Mouse (Mus musculus) stomach, embryonic 15.5 days (tissue): Measurements from ENCODE around the gene Slc32a1. TPM values are rescaled to one million over a fixed set of nuclear protein-coding genes. Genes with fewer than 3 reads are reported as not detected.

Experiments used
- ATAC-seq: fragments of 200-750 bp; cut with Nextera tagmentation; 2 replicates; pipeline ENCODE4 v1.8.0; 2017; ENCODE audit warnings: low read depth, moderate number of reproducible peaks, moderate TSS enrichment; ENCODE audit not compliant: insufficient read depth, low FRiP score
- H3K27ac ChIP-seq: fragments of 300-500 bp; sonication (generic); 2 replicates; pipeline ENCODE4 v1.5.1; 2015; ENCODE audit warnings: mild to moderate bottlenecking, inconsistent platforms
- H3K27me3 ChIP-seq: fragments of 300-500 bp; sonication (generic); replicated peaks from 2 replicates; pipeline ENCODE4 v1.6.1; 2015; ENCODE audit warnings: inconsistent platforms
- H3K36me3 ChIP-seq: fragments of 300-500 bp; sonication (generic); 2 replicates; pipeline ENCODE4 v1.6.1; 2015; ENCODE audit warnings: inconsistent platforms
- H3K4me1 ChIP-seq: fragments of 300-500 bp; sonication (generic); 2 replicates; pipeline ENCODE4 v1.6.1; 2015; ENCODE audit warnings: inconsistent platforms
- H3K4me2 ChIP-seq: fragments of 300-500 bp; sonication (generic); 2 replicates; pipeline ENCODE4 v1.6.1; 2015; ENCODE audit warnings: mild to moderate bottlenecking, inconsistent platforms
- H3K4me3 ChIP-seq: fragments of 300-500 bp; sonication (generic); replicated peaks from 2 replicates; pipeline ENCODE4 v1.5.1; 2015; ENCODE audit warnings: inconsistent platforms
- H3K9ac ChIP-seq: fragments of 300-500 bp; sonication (generic); 2 replicates; pipeline ENCODE4 v1.6.1; 2015; ENCODE audit warnings: inconsistent platforms
- H3K9me3 ChIP-seq: fragments of 300-500 bp; sonication (generic); 2 replicates; pipeline ENCODE4 v1.6.1; 2016; ENCODE audit warnings: inconsistent platforms
- WGBS: fragments of 180-500 bp; shearing (Covaris S2); methylation state at CpG from one replicate; pipeline ENCODE4 v1.1.7; 2015; 5-methylcytosine and 5-hydroxymethylcytosine counted together
- polyA plus RNA-seq: library from polyadenylated mRNA; unstranded; fragments of >200 nt; fragmentation: Nextera tagmentation; extraction: Ambion mirVana; gene quantifications from 2 replicates; pipeline ENCODE4 v1.2.1, GENCODE M21; 2015

Gene Slc32a1
- polyA plus RNA-seq, 1 experiment from 2014 or later = not detected

GRCm38 (mm10) chr2:158631873-158632272, 21.3 kb downstream of the Slc32a1 start:
- Histone ChIP-seq H3K36me3 (peaks cover 69% of the 10 kb centered on the region), H3K9ac (no peak overlapping the region), H3K9me3 (no peaks in the 10 kb centered on the region), H3K4me3 (no peak overlapping the region), H3K27ac (no peak overlapping the region), H3K4me2 (no peak overlapping the region), H3K4me1 (no peaks in the 10 kb centered on the region), H3K27me3 (no peaks in the 10 kb centered on the region)
- no peak for ATAC-seq
- WGBS = 88% methylated on average over 5 of the region's 5 CpGs

GRCm38 (mm10) chr2:158641869-158642268, 31.3 kb downstream of the Slc32a1 start:
- H3K4me2 ChIP-seq = no peak overlapping the region
- H3K4me3 ChIP-seq = no peak overlapping the region
- H3K27ac ChIP-seq = no peak overlapping the region
- WGBS = 15% methylated on average over 2 of the region's 2 CpGs
- H3K36me3 ChIP-seq = peaks cover 30% of the 10 kb centered on the region
- no peaks in the 10 kb centered on the region for H3K4me1 ChIP-seq
- no peaks in the 10 kb centered on the region for H3K27me3 ChIP-seq
- H3K9me3 ChIP-seq = no peaks in the 10 kb centered on the region
- ATAC-seq = peak; percentile 53; the same call in 1 of the 2 replicates
- H3K9ac ChIP-seq = no peak overlapping the region

GRCm38 (mm10) chr2:158642587-158642986, 32.0 kb downstream of the Slc32a1 start:
- WGBS = 86% methylated on average over 2 of the region's 2 CpGs
- ATAC-seq = no peak
- Histone ChIP-seq H3K4me1 (no peaks in the 10 kb centered on the region), H3K9me3 (no peaks in the 10 kb centered on the region), H3K4me3 (no peak overlapping the region), H3K9ac (no peak overlapping the region), H3K27ac (no peak overlapping the region), H3K27me3 (no peaks in the 10 kb centered on the region), H3K36me3 (peaks cover 28% of the 10 kb centered on the region), H3K4me2 (no peak overlapping the region)

DNA sequence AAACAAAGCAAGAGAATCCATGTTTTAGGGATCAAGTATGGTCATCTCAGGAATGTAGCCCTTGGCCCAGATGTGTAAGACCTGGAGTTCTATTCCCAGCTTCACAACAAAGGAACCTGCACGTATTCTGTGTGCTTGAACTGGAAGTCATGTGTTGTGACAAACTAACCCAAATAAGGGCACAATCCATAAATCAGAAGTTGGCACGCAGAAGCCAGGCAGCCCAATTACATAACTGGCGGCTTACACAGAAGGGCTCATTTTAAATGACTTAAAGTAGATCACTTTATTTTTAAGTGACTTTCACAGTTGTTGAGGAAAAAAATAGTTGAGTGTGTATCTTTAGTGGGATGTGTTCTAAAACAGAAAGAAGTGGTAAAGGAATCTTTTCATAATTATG, 33.2 kb downstream of the Slc32a1 start:
- Histone ChIP-seq H3K27ac (no peak overlapping the region), H3K4me3 (no peak overlapping the region), H3K36me3 (peaks cover 16% of the 10 kb centered on the region), H3K4me2 (no peak overlapping the region), H3K9me3 (no peaks in the 10 kb centered on the region), H3K9ac (no peak overlapping the region), H3K27me3 (no peaks in the 10 kb centered on the region), H3K4me1 (no peaks in the 10 kb centered on the region)
- no peak for ATAC-seq
- WGBS = 64% methylated on average over 3 of the region's 3 CpGs

DNA sequence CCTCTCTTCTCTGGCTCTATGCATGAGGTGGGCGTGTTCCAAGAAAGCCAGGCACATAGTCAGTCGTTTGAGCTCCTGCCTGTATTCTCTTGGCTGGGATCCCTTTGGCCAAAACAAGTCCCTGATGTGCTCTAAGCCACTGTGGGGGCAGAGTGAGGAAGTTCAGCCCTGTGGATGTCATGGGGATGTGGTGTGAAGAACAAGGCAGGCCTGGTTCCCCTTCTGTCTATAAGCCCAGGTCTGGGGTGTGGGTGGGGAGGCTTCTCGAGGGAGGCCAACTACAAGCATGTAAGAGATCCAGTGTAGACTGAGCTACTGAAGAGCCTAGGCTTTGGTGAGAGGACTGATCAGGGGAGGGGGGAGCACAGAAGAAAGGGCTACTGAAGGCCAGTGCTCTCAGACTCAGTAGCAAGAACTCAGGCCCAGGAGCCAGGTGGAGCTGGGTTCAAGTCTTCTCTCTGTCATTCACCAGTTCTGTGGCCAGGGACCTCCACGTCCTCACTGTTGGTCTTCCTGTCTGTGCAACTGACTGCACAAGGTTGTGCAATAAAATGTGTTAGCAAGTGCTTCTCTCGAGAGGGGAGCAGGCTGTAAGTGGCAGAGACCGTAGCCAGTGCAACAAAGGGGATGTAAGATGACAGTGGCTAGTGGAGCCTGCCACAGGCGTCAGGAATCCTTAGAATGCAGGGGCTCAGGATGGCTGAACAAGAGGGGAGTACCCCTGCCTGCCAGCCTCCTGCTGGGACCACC, 40.8 kb downstream of the Slc32a1 start:
- no peaks in the 10 kb centered on the region for H3K9me3 ChIP-seq
- no peak for ATAC-seq
- H3K4me3 ChIP-seq = no peak overlapping the region

GRCm38 (mm10) chr2:158652985-158653384, 42.4 kb downstream of the Slc32a1 start:
- Histone ChIP-seq H3K4me2 (no peak overlapping the region), H3K36me3 (no peaks in the 10 kb centered on the region), H3K27ac (no peak overlapping the region), H3K4me1 (0 out of 2 replicates have a peak, but pooled peaks cover under 1% of the 10 kb centered on the region), H3K27me3 (no peaks in the 10 kb centered on the region), H3K4me3 (no peak overlapping the region), H3K9ac (no peak overlapping the region), H3K9me3 (no peaks in the 10 kb centered on the region)
- 8% methylated on average over 4 of the region's 4 CpGs for WGBS
- no peak for ATAC-seq

More for the DNA sequence above, 40.8 kb downstream of the Slc32a1 start:
- no peak overlapping the region for H3K9ac ChIP-seq
- no peaks in the 10 kb centered on the region for H3K4me1 ChIP-seq
- WGBS = 66% methylated on average over 7 of the region's 7 CpGs
- H3K27me3 ChIP-seq = no peaks in the 10 kb centered on the region
- no peaks in the 10 kb centered on the region for H3K36me3 ChIP-seq
- no peak overlapping the region for H3K27ac ChIP-seq
- no peak overlapping the region for H3K4me2 ChIP-seq

GRCm38 (mm10) chr2:158654717-158655116, 44.1 kb downstream of the Slc32a1 start:
- WGBS = 74% methylated on average over 9 of the region's 9 CpGs
- H3K9ac ChIP-seq = no peak overlapping the region
- H3K4me1 ChIP-seq = 0 out of 2 replicates have a peak, but pooled peaks cover 7% of the 10 kb centered on the region
- no peak overlapping the region for H3K4me3 ChIP-seq
- H3K9me3 ChIP-seq = no peaks in the 10 kb centered on the region
- no peak for ATAC-seq
- no peaks in the 10 kb centered on the region for H3K27me3 ChIP-seq
- H3K4me2 ChIP-seq = no peak overlapping the region
- no peak overlapping the region for H3K27ac ChIP-seq
- no peaks in the 10 kb centered on the region for H3K36me3 ChIP-seq

GRCm38 (mm10) chr2:158655806-158656205, 45.2 kb downstream of the Slc32a1 start:
- H3K4me3 ChIP-seq = no peak overlapping the region
- no peaks in the 10 kb centered on the region for H3K27me3 ChIP-seq
- 77% methylated on average over 4 of the region's 4 CpGs for WGBS
- 0 out of 2 replicates have a peak, but pooled peaks cover 7% of the 10 kb centered on the region for H3K4me1 ChIP-seq
- H3K27ac ChIP-seq = no peak overlapping the region
- H3K9me3 ChIP-seq = no peaks in the 10 kb centered on the region
- ATAC-seq = no peak
- no peak overlapping the region for H3K9ac ChIP-seq
- no peaks in the 10 kb centered on the region for H3K36me3 ChIP-seq
- no peak overlapping the region for H3K4me2 ChIP-seq

GRCm38 (mm10) chr2:158658822-158659221, 48.3 kb downstream of the Slc32a1 start:
- 29% methylated on average over 6 of the region's 6 CpGs for WGBS
- H3K4me2 ChIP-seq = no peak overlapping the region
- peak overlapping the region; percentile 59; the same call in 1 of the 2 replicates for H3K27ac ChIP-seq

DNA sequence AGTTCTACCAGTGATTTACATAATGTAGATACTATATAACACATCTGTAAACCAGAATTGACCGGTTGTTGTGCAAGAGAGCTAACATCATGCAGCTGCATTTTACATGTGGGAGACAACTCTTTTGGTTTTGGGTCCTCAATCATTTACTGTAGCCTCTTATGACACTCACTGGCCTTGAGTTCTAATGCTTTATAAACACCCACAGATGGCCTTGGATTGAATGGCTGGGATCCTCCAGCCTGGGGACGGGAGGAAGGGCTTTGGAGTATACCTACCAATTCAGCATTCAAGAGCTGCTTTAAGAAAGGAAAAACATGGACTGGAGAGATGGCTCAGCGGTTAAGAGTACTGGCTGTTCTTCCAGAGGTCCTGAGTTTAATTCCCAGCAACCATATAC, 48.8 kb downstream of the Slc32a1 start:
- H3K36me3 ChIP-seq = no peaks in the 10 kb centered on the region
- WGBS = 57% methylated on average over 3 of the region's 3 CpGs
- H3K9ac ChIP-seq = no peak overlapping the region
- no peaks in the 10 kb centered on the region for H3K9me3 ChIP-seq
- H3K4me1 ChIP-seq = 0 out of 2 replicates have a peak, but pooled peaks cover 7% of the 10 kb centered on the region
- no peak for ATAC-seq
- no peak overlapping the region for H3K4me2 ChIP-seq
- no peak overlapping the region for H3K27ac ChIP-seq
- H3K4me3 ChIP-seq = no peak overlapping the region
- no peaks in the 10 kb centered on the region for H3K27me3 ChIP-seq

More at GRCm38 (mm10) chr2:158658822-158659221, 48.3 kb downstream of the Slc32a1 start:
- H3K9ac ChIP-seq = no peak overlapping the region
- no peaks in the 10 kb centered on the region for H3K9me3 ChIP-seq
- 0 out of 2 replicates have a peak, but pooled peaks cover 7% of the 10 kb centered on the region for H3K4me1 ChIP-seq
- no peaks in the 10 kb centered on the region for H3K27me3 ChIP-seq
- H3K4me3 ChIP-seq = no peak overlapping the region
- no peaks in the 10 kb centered on the region for H3K36me3 ChIP-seq
- ATAC-seq = peak; percentile 68; the same call in 1 of the 2 replicates

- peaks cover 40% of the 10 kb centered on the region for H3K27me3 ChIP-seq
- no peak within 1 kb of the TSS for H3K27ac ChIP-seq
- H3K4me1 ChIP-seq = peaks cover 21% of the 10 kb centered on the region
- H3K9me3 ChIP-seq = no peaks in the 10 kb centered on the region
- 60% methylated on average over 4 of the region's 4 CpGs for WGBS
- ATAC-seq = no peak
- H3K36me3 ChIP-seq = no peaks in the 10 kb centered on the region
- no peak within 1 kb of the TSS for H3K4me2 ChIP-seq
- no peak within 1 kb of the TSS for H3K4me3 ChIP-seq
- H3K9ac ChIP-seq = no peak within 1 kb of the TSS
These were observed 54.5 kb downstream of the Slc32a1 start, which contains the start of gene Ppp1r16b for GRCm38 (mm10) chr2:158665098-158665497. Ppp1r16b (plus strand) TSS chr2:158665398.
